Mouse (Mus musculus): ENCODE data around the gene Itgam.

DNA sequence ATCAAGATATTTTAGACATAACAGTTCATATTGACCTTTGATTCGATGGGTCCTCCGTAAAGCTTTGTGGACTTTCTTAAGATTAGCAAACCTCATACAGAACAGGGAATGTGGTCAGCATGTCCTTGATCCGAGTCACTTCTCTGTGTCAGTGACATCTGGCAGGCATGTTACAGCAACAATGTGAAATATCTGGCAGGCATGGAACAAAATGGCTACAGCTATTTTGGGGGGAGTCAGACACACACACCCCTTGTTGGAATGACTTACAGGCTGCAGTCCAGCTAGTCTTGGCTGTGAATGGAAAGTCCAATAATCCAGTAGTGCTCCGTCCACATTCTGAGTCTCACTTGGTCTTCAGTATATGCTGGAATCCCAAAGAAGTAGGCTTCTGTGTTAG lies 38.9 kb upstream of the Itgam start:
- TF ChIP-seq POLR2A (IDR thresholded peaks at IDR 0.05; ENCODE audit: control insufficient read depth, low read depth, low read length): no peak
- TF ChIP-seq CTCF (IDR thresholded peaks at IDR 0.05; ENCODE audit: control insufficient read depth, insufficient read depth, insufficient replicate concordance, low read depth, low read length): no peak

All from testis, adult 2 months (tissue).